Mouse (Mus musculus) cerebellum, adult 2 months (tissue): ENCODE results near the gene Pomgnt1.

Experiments
- CTCF ChIP-seq: fragments of 200-500 bp; IDR thresholded peaks from 2 replicates; pipeline ENCODE4 v1.5.1; 2011; ENCODE audit warnings: low read depth, mild to moderate bottlenecking, control low read depth, low read length, moderate library complexity, borderline replicate concordance; ENCODE audit not compliant: insufficient read depth
- POLR2A ChIP-seq: fragments of 200-500 bp; IDR thresholded peaks from 2 replicates; pipeline ENCODE4 v1.6.1; 2011; ENCODE audit warnings: low read length, control low read depth, borderline replicate concordance; ENCODE audit not compliant: insufficient read depth

DNA sequence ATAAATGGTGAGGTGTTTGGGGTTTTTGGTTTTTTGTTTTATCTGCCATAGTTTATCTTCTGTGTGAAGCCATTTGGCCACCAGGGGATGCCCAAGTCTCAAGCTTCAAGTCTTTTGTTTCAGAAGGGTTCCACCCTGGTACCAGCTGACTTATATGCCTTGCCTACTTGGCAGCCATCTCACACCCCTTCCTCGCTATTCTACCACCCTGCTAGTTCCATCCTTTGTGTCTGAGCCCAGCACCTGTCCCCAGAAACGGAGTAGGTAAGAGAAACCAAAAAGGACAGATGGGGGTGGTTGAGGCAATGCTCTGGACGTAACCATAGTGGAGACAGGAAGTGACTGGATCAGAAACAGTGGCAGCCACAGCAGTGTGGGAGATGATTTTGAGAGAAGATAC lies 36.3 kb downstream of the Pomgnt1 start:
- no peak for TF ChIP-seq POLR2A
- peak; percentile 53 for TF ChIP-seq CTCF
